Mouse (Mus musculus) ovary, postnatal 14 days (tissue): Measurements from ENCODE around the gene Chchd1.
"Not testable (repeated sequence)": the region's sequence is repeated elsewhere in the genome, so short reads cannot be mapped to it uniquely, and the experiment has no call there.

Experiments used
- DNase-seq: peaks from one replicate; pipeline ENCODE4 v3.0.0; 2022; ENCODE audit warnings: low spot score

Chchd1 gene

GRCm38 (mm10) chr14:20689009-20689408, 13.8 kb upstream of the Chchd1 start:
- DNase-seq: no peak

GRCm38 (mm10) chr14:20691772-20692171, 11.0 kb upstream of the Chchd1 start:
- DNase-seq: no peak

- no peak for DNase-seq
Measured at GRCm38 (mm10) chr14:20693589-20694101, 9.2 kb upstream of the Chchd1 start.

GRCm38 (mm10) chr14:20694185-20694883, 8.5 kb upstream of the Chchd1 start:
- DNase-seq: no peak

GRCm38 (mm10) chr14:20694884-20695760, 7.7 kb upstream of the Chchd1 start, which contains the start of gene Fut11:
Fut11 (plus strand) TSS chr14:20694968.
- peak; percentile 78 for DNase-seq

GRCm38 (mm10) chr14:20695761-20696520, 6.9 kb upstream of the Chchd1 start:
- DNase-seq: no peak

- no peak for DNase-seq
Measured at GRCm38 (mm10) chr14:20696986-20697385, 5.8 kb upstream of the Chchd1 start.

GRCm38 (mm10) chr14:20698515-20698914, 4.3 kb upstream of the Chchd1 start:
- DNase-seq: no peak

- no peak for DNase-seq
Measured at GRCm38 (mm10) chr14:20700362-20700761, 2.4 kb upstream of the Chchd1 start.

- DNase-seq: no peak
Measured at GRCm38 (mm10) chr14:20701554-20701953, 1.3 kb upstream of the Chchd1 start.

GRCm38 (mm10) chr14:20702096-20702740, 588 bp upstream of the Chchd1 start:
- no peak for DNase-seq

GRCm38 (mm10) chr14:20703461-20703860, 655 bp downstream of the Chchd1 start:
- DNase-seq: not testable (repeated sequence)

GRCm38 (mm10) chr14:20707201-20708190, 4.7 kb downstream of the Chchd1 start, which contains the start of gene Zswim8:
Zswim8 (plus strand) TSS chr14:20707552.
- DNase-seq: peak; percentile 80

GRCm38 (mm10) chr14:20708239-20708638, 5.4 kb downstream of the Chchd1 start:
- no peak for DNase-seq

- no peak for DNase-seq
Measured at GRCm38 (mm10) chr14:20713832-20714231, 11.0 kb downstream of the Chchd1 start.

- DNase-seq: no peak
Measured at GRCm38 (mm10) chr14:20718443-20718842, 15.6 kb downstream of the Chchd1 start.

GRCm38 (mm10) chr14:20719767-20720166, 17.0 kb downstream of the Chchd1 start:
- DNase-seq: no peak

GRCm38 (mm10) chr14:20721371-20721770, 18.6 kb downstream of the Chchd1 start:
- no peak for DNase-seq

GRCm38 (mm10) chr14:20723006-20723405, 20.2 kb downstream of the Chchd1 start:
- no peak for DNase-seq

- peak; percentile 57 for DNase-seq
Measured at GRCm38 (mm10) chr14:20724043-20724442, 21.2 kb downstream of the Chchd1 start.
